In genomic region chr5:118839916-118840315, GRCm38 (mm10) we compare ENCODE assay signal across 17 mouse cellular contexts.
A peak's percentile ranks its signal among the peaks of the same experiment; 100 is the strongest.
DNase-seq lines count a peak whose midpoint lies in the region; ATAC-seq and TF ChIP-seq lines count a peak whose summit lies in the region.
"Had no signal": no experiment of that assay in that cellular context is flagged by ENCODE, and none has a peak within 500 bp of the region (broad histone marks: within the 10 kb centered on the region; RNA-seq: fewer than 3 reads in every experiment).

No protein-coding gene starts in this region.

- H3K79me2 ChIP-seq in heart, adult 2 months (replicated peaks; ENCODE audit: control insufficient read depth, insufficient read depth, low read length) = no peaks in the 10 kb centered on the region

- no peak for TF ChIP-seq EP300 in heart, adult 2 months (IDR thresholded peaks at IDR 0.05; ENCODE audit: insufficient read depth, low read depth, low read length)
- TF ChIP-seq EP300 in stomach, postnatal 0 days (optimal IDR thresholded peaks at IDR 0.05) = no peak

- no peak overlapping the region for H3K27ac ChIP-seq in heart, adult 2 months
- H3K27ac ChIP-seq in stomach, postnatal 0 days (replicated peaks) = no peak overlapping the region
- H3K27ac ChIP-seq: embryonic facial prominence, embryonic 10.5 days; forebrain, embryonic 12.5 days; liver, embryonic 14.5 days; macrophage; midbrain, embryonic 10.5 days had no signal

- DNase-seq in heart, adult 2 months = no peak
- DNase-seq in heart, adult 9 months (ENCODE audit: low spot score in 2 of 2) = no peak
- DNase-seq in lung, postnatal 10 days = peak; percentile 18
- no peak for DNase-seq in lung, postnatal 25 days (ENCODE audit: low spot score)
- DNase-seq in R1 (ENCODE audit: low read depth, low spot score) = peak; percentile 56
- no peak for DNase-seq in stomach, postnatal 0 days (ENCODE audit: low spot score)
- DNase-seq in spleen, postnatal 4 days (ENCODE audit: low spot score in 2 of 2) = no peak
- DNase-seq: adrenal gland, adult 8-10 months; cerebellum, adult 2 months; cerebellum, postnatal 36 days; gastrocnemius, postnatal 14 days; heart, postnatal 10 days had no signal

- no peak overlapping the region for H3K4me2 ChIP-seq in stomach, postnatal 0 days (replicated peaks; ENCODE audit: low read depth)
- H3K4me2 ChIP-seq: forebrain, embryonic 12.5 days had no signal

- no peak overlapping the region for H3K4me3 ChIP-seq in heart, adult 2 months
- no peak overlapping the region for H3K4me3 ChIP-seq in stomach, postnatal 0 days (ENCODE audit: low read depth, low read length)
- H3K4me3 ChIP-seq: embryonic facial prominence, embryonic 10.5 days; forebrain, embryonic 12.5 days; midbrain, embryonic 10.5 days had no signal

- no peak overlapping the region for H3K9ac ChIP-seq in heart, adult 2 months (ENCODE audit: low read depth, low read length)
- H3K9ac ChIP-seq in stomach, postnatal 0 days (ENCODE audit: low read length) = no peak overlapping the region
- H3K9ac ChIP-seq: forebrain, embryonic 12.5 days; liver, embryonic 14.5 days had no signal

- ATAC-seq in stomach, postnatal 0 days (ENCODE audit: low FRiP score, low TSS enrichment) = no peak

- TF ChIP-seq CTCF in heart, adult 2 months (IDR thresholded peaks at IDR 0.05) = peak; percentile 34
- peak; percentile 49 for TF ChIP-seq CTCF in stomach, postnatal 0 days (IDR thresholded peaks at IDR 0.05; ENCODE audit: low read depth)

- no peak for TF ChIP-seq POLR2A in heart, adult 2 months (IDR thresholded peaks at IDR 0.05; ENCODE audit: insufficient read depth, low read depth, low read length)

- H3K9me3 ChIP-seq in stomach, postnatal 0 days (ENCODE audit: control insufficient read depth, low read length) = no peaks in the 10 kb centered on the region
- H3K9me3 ChIP-seq: embryonic facial prominence, embryonic 10.5 days; forebrain, embryonic 12.5 days; midbrain, embryonic 10.5 days had no signal

- intact Hi-C loops in heart, adult 2 months (cut with DNase I) = no loop called here

- 43% methylated on average over 5 of the region's 5 CpGs for WGBS in heart, adult 2 months
- WGBS in stomach, postnatal 0 days = 59% methylated on average over 5 of the region's 5 CpGs

- no peaks in the 10 kb centered on the region for H3K4me1 ChIP-seq in heart, adult 2 months (ENCODE audit: control insufficient read depth, insufficient read depth, low read length)
- no peaks in the 10 kb centered on the region for H3K4me1 ChIP-seq in stomach, postnatal 0 days (replicated peaks; ENCODE audit: control insufficient read depth, insufficient read depth)
- H3K4me1 ChIP-seq: forebrain, embryonic 12.5 days; midbrain, embryonic 10.5 days had no signal

- no peaks in the 10 kb centered on the region for H3K36me3 ChIP-seq in heart, adult 2 months (ENCODE audit: control insufficient read depth, insufficient read depth, low read length)
- H3K36me3 ChIP-seq in stomach, postnatal 0 days (ENCODE audit: control insufficient read depth, insufficient read depth, low read length) = no peaks in the 10 kb centered on the region
- H3K36me3 ChIP-seq: embryonic facial prominence, embryonic 10.5 days; forebrain, embryonic 12.5 days; midbrain, embryonic 10.5 days had no signal

- H3K27me3 ChIP-seq in heart, adult 2 months (ENCODE audit: control insufficient read depth, insufficient read depth, low read length) = no peaks in the 10 kb centered on the region
- no peaks in the 10 kb centered on the region; the same call in 1 of the 2 replicates for H3K27me3 ChIP-seq in stomach, postnatal 0 days (ENCODE audit: control insufficient read depth, insufficient read depth, low read length)

Comparison
In these comparisons a context has a peak if more than half of its experiments do, and no peak if none do; other contexts are left out.
1. DNase-seq: peak in lung, postnatal 10 days (single experiment) and R1 (single experiment); none in heart, adult 2 months (0 of 2), heart, adult 9 months (0 of 2), lung, postnatal 25 days (single experiment), stomach, postnatal 0 days (single experiment) and spleen, postnatal 4 days (0 of 2).